Mouse (Mus musculus): ENCODE measurements around the gene Kctd15. TPM values are rescaled to one million over a fixed set of nuclear protein-coding genes. Genes with fewer than 3 reads are reported as not detected.

Kctd15 gene
- total and polyA plus RNA-seq, 3 experiments: 3.6 to 5.7 (median 3.8) TPM

DNA sequence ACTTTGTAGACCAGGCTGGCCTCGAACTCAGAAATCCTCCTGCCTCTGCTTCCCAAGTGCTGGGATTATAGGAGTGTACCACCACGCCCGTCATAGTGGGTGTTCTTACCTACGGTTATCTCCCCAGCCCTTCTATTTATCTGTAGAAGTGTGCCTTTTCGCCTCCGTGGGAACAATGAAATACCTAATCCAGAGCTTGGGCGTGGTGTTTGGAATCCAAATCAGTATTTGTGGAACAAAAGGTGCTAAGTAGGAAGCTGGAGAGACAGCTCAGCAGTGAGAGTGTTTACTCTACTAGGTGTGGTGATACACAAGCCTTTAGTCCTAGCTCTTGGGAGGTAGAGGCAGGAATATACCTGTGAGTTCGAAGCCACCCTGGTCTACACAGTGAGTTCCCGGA, 58.5 kb downstream of the Kctd15 start:
- WGBS: 89% methylated on average over 9 of the region's 9 CpGs
- Histone ChIP-seq H3K79me2 (replicated peaks; ENCODE audit: control insufficient read depth, insufficient read depth, low read length) (no peaks in the 10 kb centered on the region), H3K9ac (ENCODE audit: low read depth, low read length) (no peak overlapping the region), H3K36me3 (ENCODE audit: control insufficient read depth, insufficient read depth, low read length) (no peaks in the 10 kb centered on the region), H3K27me3 (ENCODE audit: control insufficient read depth, insufficient read depth, low read length) (no peaks in the 10 kb centered on the region), H3K4me3 (no peak overlapping the region), H3K27ac (no peak overlapping the region), H3K4me1 (ENCODE audit: control insufficient read depth, insufficient read depth, low read length) (peaks cover 2% of the 10 kb centered on the region; the same call in 1 of the 2 replicates)
- intact Hi-C loops (cut with DNase I): no loop called here
- no peak for TF ChIP-seq EP300 (IDR thresholded peaks at IDR 0.05; ENCODE audit: insufficient read depth, low read depth, low read length)
- DNase-seq: no peak

DNA sequence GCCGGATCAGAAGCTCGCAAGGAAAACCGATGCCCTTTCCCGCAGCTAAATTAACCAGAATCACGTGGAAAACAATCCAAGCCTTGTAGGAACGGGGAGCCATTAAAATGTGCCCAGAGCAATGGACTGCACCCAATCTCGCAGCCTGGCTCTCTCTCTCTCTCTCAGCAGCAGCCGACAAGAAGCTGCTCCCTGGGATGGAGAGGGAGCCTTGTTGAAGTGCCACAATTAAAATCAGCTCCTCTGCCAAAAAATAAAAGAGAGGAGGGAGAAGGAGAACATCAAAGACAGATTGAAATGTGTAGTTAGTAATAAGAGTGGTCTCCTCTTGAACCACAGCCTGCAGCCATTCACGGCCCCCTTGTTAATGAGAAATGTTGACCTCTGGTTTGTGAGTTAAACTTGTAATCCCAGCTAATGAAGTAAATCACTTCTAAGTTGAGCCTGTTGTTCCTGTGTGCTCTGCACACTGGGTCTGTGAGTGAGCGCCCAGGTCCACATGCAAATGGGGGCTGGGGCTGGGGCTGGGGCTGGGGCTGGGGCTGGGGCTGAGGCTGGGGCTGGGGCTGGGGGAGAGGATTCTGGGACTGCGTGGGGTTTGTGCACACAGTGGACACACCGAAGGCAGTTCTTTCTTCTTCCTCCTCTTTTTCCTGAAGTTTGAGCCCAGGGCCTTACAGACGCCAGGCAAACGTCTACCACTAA, 59.8 kb downstream of the Kctd15 start:
- no peak overlapping the region for H3K4me3 ChIP-seq
- WGBS: 68% methylated on average over 14 of the region's 14 CpGs
- H3K36me3 ChIP-seq (ENCODE audit: control insufficient read depth, insufficient read depth, low read length): no peaks in the 10 kb centered on the region
- TF ChIP-seq CTCF (IDR thresholded peaks at IDR 0.05): no peak
- no peak for TF ChIP-seq EP300 (IDR thresholded peaks at IDR 0.05; ENCODE audit: insufficient read depth, low read depth, low read length)
- no peak for TF ChIP-seq POLR2A (IDR thresholded peaks at IDR 0.05; ENCODE audit: insufficient read depth, low read depth, low read length)
- no peaks in the 10 kb centered on the region for H3K79me2 ChIP-seq (replicated peaks; ENCODE audit: control insufficient read depth, insufficient read depth, low read length)
- H3K9ac ChIP-seq (ENCODE audit: low read depth, low read length): no peak overlapping the region
- intact Hi-C loops (cut with DNase I): no loop called here
- DNase-seq: no peak
- no peaks in the 10 kb centered on the region for H3K27me3 ChIP-seq (ENCODE audit: control insufficient read depth, insufficient read depth, low read length)
- no peak overlapping the region for H3K27ac ChIP-seq
- peaks cover 2% of the 10 kb centered on the region; the same call in 1 of the 2 replicates for H3K4me1 ChIP-seq (ENCODE audit: control insufficient read depth, insufficient read depth, low read length)

DNA sequence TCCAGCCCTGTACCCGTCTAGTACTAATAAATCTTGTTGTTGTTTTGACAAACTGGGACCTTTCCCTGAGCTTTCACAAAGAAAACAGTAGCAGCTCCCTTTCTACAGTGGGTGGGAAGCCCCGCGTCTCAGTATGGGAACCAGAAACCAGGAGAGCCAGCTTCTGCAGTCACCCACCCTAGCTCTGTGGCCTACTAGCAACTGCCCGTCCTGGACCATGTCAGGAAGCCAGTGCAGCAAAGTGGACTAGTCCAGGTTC, 61.3 kb downstream of the Kctd15 start:
- TF ChIP-seq EP300 (IDR thresholded peaks at IDR 0.05; ENCODE audit: insufficient read depth, low read depth, low read length) (no peak), POLR2A (IDR thresholded peaks at IDR 0.05; ENCODE audit: insufficient read depth, low read depth, low read length) (no peak), CTCF (IDR thresholded peaks at IDR 0.05) (no peak)
- no peaks in the 10 kb centered on the region for H3K27me3 ChIP-seq (ENCODE audit: control insufficient read depth, insufficient read depth, low read length)
- peaks cover 2% of the 10 kb centered on the region; the same call in 1 of the 2 replicates for H3K4me1 ChIP-seq (ENCODE audit: control insufficient read depth, insufficient read depth, low read length)
- no peak overlapping the region for H3K9ac ChIP-seq (ENCODE audit: low read depth, low read length)
- no peaks in the 10 kb centered on the region for H3K79me2 ChIP-seq (replicated peaks; ENCODE audit: control insufficient read depth, insufficient read depth, low read length)
- no peak overlapping the region for H3K27ac ChIP-seq
- intact Hi-C loops (cut with DNase I): no loop called here
- WGBS: 83% methylated on average over 4 of the region's 4 CpGs
- no peak overlapping the region for H3K4me3 ChIP-seq
- DNase-seq: no peak
- no peaks in the 10 kb centered on the region for H3K36me3 ChIP-seq (ENCODE audit: control insufficient read depth, insufficient read depth, low read length)

DNA sequence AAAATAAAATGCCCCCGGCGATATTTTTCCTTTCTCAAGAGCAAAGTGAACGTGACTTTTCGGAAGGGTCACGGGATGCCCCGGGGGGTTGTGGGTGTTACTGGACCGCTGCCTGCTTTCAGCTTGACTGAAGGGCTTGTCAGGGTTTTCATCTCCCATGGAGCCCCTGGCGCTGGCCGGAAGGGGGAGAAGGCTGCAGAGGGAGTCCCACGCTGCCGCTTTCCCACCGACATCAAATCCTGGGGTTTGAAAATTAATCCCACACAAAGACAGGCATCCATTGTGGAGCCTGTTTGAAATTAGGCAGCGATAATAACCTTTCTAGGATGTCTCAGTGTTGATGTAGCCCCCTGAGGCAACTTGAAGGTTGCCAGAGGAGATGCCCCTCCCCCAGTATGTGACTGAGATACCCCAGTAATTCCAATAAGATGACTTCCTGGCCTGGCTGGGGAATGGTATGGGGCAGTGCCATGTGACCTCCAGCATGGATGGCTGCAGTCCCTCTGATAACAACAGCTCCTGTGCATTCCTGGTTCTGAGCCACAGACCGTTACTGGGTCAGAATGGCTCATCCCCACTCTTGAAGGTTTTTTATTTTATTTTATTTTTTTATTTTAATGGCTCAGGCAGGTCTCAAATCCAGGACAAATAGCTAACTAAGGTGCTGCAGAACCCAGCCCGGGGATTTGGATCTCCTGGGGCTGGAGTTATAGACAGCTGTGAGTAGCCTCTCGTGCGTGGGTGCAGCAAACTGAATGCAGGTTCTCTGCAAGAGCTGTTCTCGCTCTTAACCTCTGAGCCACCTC, 61.8 kb downstream of the Kctd15 start:
- H3K4me1 ChIP-seq (ENCODE audit: control insufficient read depth, insufficient read depth, low read length): peaks cover 2% of the 10 kb centered on the region; the same call in 1 of the 2 replicates
- H3K79me2 ChIP-seq (replicated peaks; ENCODE audit: control insufficient read depth, insufficient read depth, low read length): no peaks in the 10 kb centered on the region
- peak overlapping the region; percentile 37 for H3K4me3 ChIP-seq
- peak overlapping the region; percentile 12; the same call in 1 of the 2 replicates for H3K27ac ChIP-seq
- H3K27me3 ChIP-seq (ENCODE audit: control insufficient read depth, insufficient read depth, low read length): no peaks in the 10 kb centered on the region
- no peaks in the 10 kb centered on the region for H3K36me3 ChIP-seq (ENCODE audit: control insufficient read depth, insufficient read depth, low read length)
- no peak for TF ChIP-seq EP300 (IDR thresholded peaks at IDR 0.05; ENCODE audit: insufficient read depth, low read depth, low read length)
- TF ChIP-seq CTCF (IDR thresholded peaks at IDR 0.05): no peak
- TF ChIP-seq POLR2A (IDR thresholded peaks at IDR 0.05; ENCODE audit: insufficient read depth, low read depth, low read length): no peak
- H3K9ac ChIP-seq (ENCODE audit: low read depth, low read length): no peak overlapping the region
- intact Hi-C loops (cut with DNase I): no loop called here
- peak; percentile 42 to 56 for DNase-seq
- WGBS: 27% methylated on average over 18 of the region's 18 CpGs

DNA sequence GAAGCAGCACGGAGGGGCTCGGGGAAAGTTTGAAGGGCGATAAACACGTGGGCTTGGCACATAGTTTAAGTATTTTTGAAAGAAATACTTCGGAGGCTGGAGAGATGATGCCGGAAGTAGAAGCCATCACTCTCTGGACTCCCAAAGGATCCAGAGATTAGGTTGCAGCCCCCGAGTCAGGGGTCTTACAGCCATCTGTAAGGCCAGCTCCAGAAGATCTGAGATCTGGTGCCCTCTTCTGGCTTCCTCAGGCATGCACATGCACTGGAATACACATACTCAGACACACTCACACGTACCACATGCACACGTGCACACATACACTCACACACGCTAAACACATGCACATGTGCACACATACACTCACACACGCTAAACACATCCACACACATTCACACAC, 65.8 kb downstream of the Kctd15 start:
- Histone ChIP-seq H3K79me2 (replicated peaks; ENCODE audit: control insufficient read depth, insufficient read depth, low read length) (no peaks in the 10 kb centered on the region), H3K9ac (ENCODE audit: low read depth, low read length) (no peak overlapping the region), H3K4me1 (ENCODE audit: control insufficient read depth, insufficient read depth, low read length) (peaks cover 2% of the 10 kb centered on the region; the same call in 1 of the 2 replicates), H3K4me3 (no peak overlapping the region), H3K27me3 (ENCODE audit: control insufficient read depth, insufficient read depth, low read length) (no peaks in the 10 kb centered on the region), H3K27ac (no peak overlapping the region), H3K36me3 (ENCODE audit: control insufficient read depth, insufficient read depth, low read length) (no peaks in the 10 kb centered on the region)
- TF ChIP-seq EP300 (IDR thresholded peaks at IDR 0.05; ENCODE audit: insufficient read depth, low read depth, low read length): no peak
- no peak for TF ChIP-seq POLR2A (IDR thresholded peaks at IDR 0.05; ENCODE audit: insufficient read depth, low read depth, low read length)
- TF ChIP-seq CTCF (IDR thresholded peaks at IDR 0.05): peak; percentile 11; the same call in 1 of the 2 replicates
- intact Hi-C loops (cut with DNase I): no loop called here
- no peak for DNase-seq
- 89% methylated on average over 11 of the region's 11 CpGs for WGBS

Other genes with a start within 250 kb of the Kctd15 start
- under 1 TPM in 1 of 2 experiments, not detected in 1; 0.39 TPM for gene Chst8, start 156.0 kb upstream of the Kctd15 start, total RNA-seq (2021)
- 0.23 and 0.41 TPM in 2 replicates for gene Chst8, start 156.0 kb upstream of the Kctd15 start, polyA plus RNA-seq (2012; rRNA removed)